Mouse (Mus musculus): ENCODE data around the gene Tnp1. TPM values are rescaled to one million over a fixed set of nuclear protein-coding genes. Genes with fewer than 3 reads are reported as not detected.

Tnp1 gene
- polyA plus RNA-seq (2012; rRNA removed; ENCODE audit: low replicate concordance), result not detected in 2 replicates

DNA sequence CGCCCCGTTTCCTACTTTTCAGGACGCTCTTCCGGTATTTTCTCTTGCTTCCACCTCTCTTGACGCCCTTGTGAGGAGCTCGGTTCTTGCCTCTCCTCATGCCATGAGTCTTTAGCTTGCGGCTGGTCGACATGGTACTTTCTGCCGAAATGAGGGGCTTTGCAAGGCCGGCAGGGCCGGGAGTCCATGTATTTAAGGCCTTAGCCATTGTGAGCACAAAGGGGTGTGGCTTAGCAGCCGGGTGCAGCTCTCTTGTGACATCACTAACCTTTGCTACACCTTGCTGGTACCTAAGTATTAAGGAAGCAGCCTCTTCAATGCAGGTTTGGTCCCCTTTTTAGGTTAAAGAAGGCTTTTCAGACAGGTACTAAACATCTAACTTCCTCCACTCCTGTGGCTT is at the start of gene Tnp1:
Gene Tnp1, minus strand, starts transcription at position 179 of the 400 bp plus-strand sequence.

Other genes starting within 250 kb of the Tnp1 start
- 0.77 and 14.0 TPM in 2 replicates for gene Igfbp2, start 191.4 kb downstream of the Tnp1 start, polyA plus RNA-seq (2012; rRNA removed; ENCODE audit: low replicate concordance)
- 98.1 and 291 TPM in 2 replicates for gene Igfbp5, start 141.0 kb downstream of the Tnp1 start, polyA plus RNA-seq (2012; rRNA removed; ENCODE audit: low replicate concordance)